Mouse (Mus musculus): ENCODE results near the gene Traf2.

The Traf2 gene

GRCm38 (mm10) chr2:25492988-25493387, 53.8 kb downstream of the Traf2 start:
- no peak for DNase-seq

- no peak for DNase-seq
Observed at GRCm38 (mm10) chr2:25488671-25489068, 58.1 kb downstream of the Traf2 start.

- DNase-seq = no peak
Observed at GRCm38 (mm10) chr2:25487965-25488670, 58.6 kb downstream of the Traf2 start.

GRCm38 (mm10) chr2:25484901-25485647, 61.7 kb downstream of the Traf2 start:
- DNase-seq = peak; percentile 65

GRCm38 (mm10) chr2:25482969-25483368, 63.8 kb downstream of the Traf2 start:
- peak; percentile 81 for DNase-seq

GRCm38 (mm10) chr2:25480541-25480940, 66.2 kb downstream of the Traf2 start:
- DNase-seq = no peak

- no peak for DNase-seq
Observed at GRCm38 (mm10) chr2:25479551-25480311, 67.0 kb downstream of the Traf2 start.

GRCm38 (mm10) chr2:25477967-25478675, 68.6 kb downstream of the Traf2 start:
- no peak for DNase-seq

- DNase-seq = no peak
Observed at GRCm38 (mm10) chr2:25477541-25477940, 69.2 kb downstream of the Traf2 start.

- DNase-seq = no peak
Observed at GRCm38 (mm10) chr2:25472550-25472949, 74.2 kb downstream of the Traf2 start.

GRCm38 (mm10) chr2:25469969-25470368, 76.8 kb downstream of the Traf2 start, which contains the start of gene Ptgds:
Ptgds (minus strand) TSS chr2:25470046.
- DNase-seq = no peak

- DNase-seq = no peak
Observed at GRCm38 (mm10) chr2:25468962-25469915, 77.5 kb downstream of the Traf2 start.

Measured in thymus, postnatal 14 days (tissue).